Mouse (Mus musculus) layer of hippocampus, adult 11-12 months (tissue): ENCODE measurements at regions not wholly inside any gene's neighbourhood (a gene's known extent, or its start where the extent isn't known, plus 50 kb on each side); places are given as distances from the start of the nearest gene placed in this dataset.

Experiments used
- DNase-seq: peaks from one replicate; pipeline ENCODE4 v3.0.0; 2022; ENCODE audit warnings: low spot score

DNA sequence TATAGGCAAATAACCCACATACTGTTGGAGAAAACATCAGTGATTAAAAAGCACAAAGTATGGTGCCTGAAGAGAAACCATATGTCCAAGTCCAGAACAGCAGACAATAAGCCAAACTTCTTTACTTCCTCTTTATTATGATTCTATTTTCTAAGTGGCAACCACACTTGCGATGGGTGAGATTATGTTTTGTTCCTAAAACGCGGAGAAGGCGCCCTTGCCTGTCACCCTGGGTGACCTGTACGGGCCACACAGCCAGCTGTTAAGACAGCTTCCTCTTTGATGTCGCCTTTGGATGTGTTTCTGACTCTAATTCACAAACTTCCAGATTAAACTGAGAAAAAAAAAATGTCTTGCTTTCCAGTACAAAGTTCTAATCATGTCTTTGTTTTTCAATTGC, 83.9 kb upstream of the Sgip1 start:
- no peak for DNase-seq

DNA sequence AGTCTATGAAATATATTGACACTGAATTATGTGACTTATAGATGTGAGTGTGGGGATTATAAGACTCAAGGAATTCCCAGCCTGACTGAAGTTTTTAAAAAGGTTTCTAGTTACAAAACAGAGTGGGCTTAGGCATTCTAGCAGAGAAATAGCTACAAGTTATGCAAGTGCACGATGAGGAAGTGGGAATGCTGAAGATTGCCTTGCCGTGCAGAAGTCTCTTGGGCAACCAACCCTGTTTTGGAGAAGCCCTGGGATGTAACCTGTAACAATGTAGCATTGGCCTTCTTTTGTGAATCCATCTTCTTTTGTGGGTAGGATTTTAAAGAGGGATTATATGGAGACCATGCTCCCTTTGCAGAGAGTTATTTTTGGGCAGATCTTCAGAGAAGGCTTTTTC, 82.5 kb upstream of the Sgip1 start:
- no peak for DNase-seq

DNA sequence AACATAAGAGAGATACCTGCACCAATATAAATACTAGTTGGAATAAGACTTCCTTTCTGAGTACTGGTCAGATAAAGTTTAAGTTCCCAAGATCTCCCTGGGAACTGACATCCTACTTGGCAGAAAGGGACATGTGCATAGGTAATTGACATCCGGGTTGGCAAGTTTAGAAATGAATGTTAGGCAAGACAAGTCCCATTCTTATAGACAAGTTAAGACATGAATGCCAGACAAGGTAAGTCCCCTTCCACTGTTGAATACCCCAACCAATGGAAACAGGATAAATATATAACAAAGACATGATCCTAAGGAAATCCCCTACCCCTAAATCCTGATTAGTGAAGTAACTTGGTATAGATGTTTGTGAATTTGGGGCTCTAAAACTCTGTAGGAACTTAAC, 77.5 kb upstream of the Sgip1 start:
- DNase-seq = no peak

DNA sequence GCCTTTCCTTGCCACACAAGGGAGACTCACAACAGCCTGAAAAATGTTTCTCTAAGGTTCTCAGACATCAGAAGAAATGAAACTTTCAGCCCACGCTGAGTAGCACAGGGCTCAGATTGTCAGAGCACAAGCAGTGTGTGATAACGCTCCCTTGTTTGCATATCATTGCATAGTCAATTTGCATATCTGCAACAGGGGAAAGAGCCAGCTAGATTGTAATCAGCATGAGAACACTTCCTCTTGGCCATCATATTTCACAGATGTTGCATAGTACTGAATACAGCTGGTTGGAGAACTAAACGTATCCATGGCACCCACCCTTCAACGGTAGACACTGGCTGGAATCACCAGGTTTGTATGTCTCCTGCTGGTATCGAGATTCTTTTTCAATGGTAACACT, 58.9 kb upstream of the Sgip1 start:
- DNase-seq = no peak

DNA sequence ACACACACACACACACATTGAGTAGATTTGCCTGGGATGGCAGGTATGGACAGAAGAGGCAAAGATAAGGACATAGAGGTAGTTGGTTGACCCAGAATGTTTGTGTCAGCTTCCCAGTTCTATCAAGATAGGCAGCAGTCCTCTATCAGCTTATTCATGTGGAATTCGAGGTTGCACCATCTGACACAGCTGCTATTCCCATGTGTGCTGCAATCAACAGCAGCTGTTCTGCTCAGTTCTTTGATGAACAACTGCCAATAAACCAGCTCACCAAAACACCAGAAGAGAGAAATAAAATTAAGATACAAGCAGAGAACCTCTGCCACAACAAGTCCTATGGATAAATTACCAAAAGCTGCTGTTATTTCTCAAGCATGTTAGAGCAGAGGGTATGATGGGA, 56.1 kb upstream of the Sgip1 start:
- DNase-seq = peak; percentile 61

DNA sequence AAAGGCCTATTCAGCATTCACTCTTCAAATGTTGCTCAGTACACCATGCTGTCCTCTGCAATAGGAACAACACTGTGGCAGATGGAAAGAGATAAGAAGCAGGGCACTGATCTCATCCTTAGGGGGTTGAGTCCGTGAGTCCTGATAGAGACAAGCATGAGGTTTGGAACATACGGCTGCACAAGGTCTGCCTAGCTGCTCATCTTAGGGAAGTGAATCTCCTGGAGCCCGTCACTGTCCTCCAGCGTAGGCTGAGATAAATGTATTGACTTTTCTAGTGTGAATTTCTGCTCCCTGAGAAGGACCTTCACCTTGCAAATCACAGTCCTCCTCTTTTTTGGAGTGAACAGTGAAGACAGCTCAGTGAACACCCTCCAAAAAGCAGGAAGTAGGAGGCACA, 52.7 kb upstream of the Sgip1 start:
- DNase-seq = no peak
